Mouse (Mus musculus): ENCODE measurements around the gene Rasl11b. TPM values are rescaled to one million over a fixed set of nuclear protein-coding genes. Genes with fewer than 3 reads are reported as not detected.

The Rasl11b gene
- polyA plus RNA-seq, 2 experiments: 102 to 111 TPM

GRCm38 (mm10) chr5:74193008-74193407, 2.1 kb upstream of the Rasl11b start:
- no peak for ATAC-seq (ENCODE audit: low FRiP score, low read depth)
- no peak for DNase-seq (ENCODE audit: low spot score)
- H3K27ac ChIP-seq (replicated peaks; ENCODE audit: low read depth, low read length): no peak overlapping the region
- no peak overlapping the region for H3K9ac ChIP-seq (ENCODE audit: low read depth, low read length, severe bottlenecking)
- peaks cover 43% of the 10 kb centered on the region for H3K4me1 ChIP-seq (ENCODE audit: control insufficient read depth, insufficient read depth, low read length)
- peaks cover 13% of the 10 kb centered on the region for H3K36me3 ChIP-seq (ENCODE audit: control insufficient read depth, insufficient read depth, low read length)
- no peak overlapping the region for H3K4me3 ChIP-seq (replicated peaks; ENCODE audit: low read length)
- no peaks in the 10 kb centered on the region for H3K27me3 ChIP-seq (ENCODE audit: control insufficient read depth, insufficient read depth, low read length)
- H3K9me3 ChIP-seq (ENCODE audit: control insufficient read depth, low read length): no peaks in the 10 kb centered on the region
- 34% methylated on average over 2 of the region's 2 CpGs for WGBS
- TF ChIP-seq POLR2A (IDR thresholded peaks at IDR 0.05; ENCODE audit: borderline replicate concordance, extremely low read depth, insufficient read depth, insufficient read length): no peak
- no peak overlapping the region for H3K4me2 ChIP-seq (replicated peaks; ENCODE audit: low read depth, low read length, severe bottlenecking)

GRCm38 (mm10) chr5:74193626-74194025, 1.5 kb upstream of the Rasl11b start:
- Histone ChIP-seq H3K9ac (ENCODE audit: low read depth, low read length, severe bottlenecking) (no peak overlapping the region), H3K36me3 (ENCODE audit: control insufficient read depth, insufficient read depth, low read length) (peaks cover 19% of the 10 kb centered on the region), H3K9me3 (ENCODE audit: control insufficient read depth, low read length) (no peaks in the 10 kb centered on the region), H3K4me3 (replicated peaks; ENCODE audit: low read length) (no peak overlapping the region), H3K4me2 (replicated peaks; ENCODE audit: low read depth, low read length, severe bottlenecking) (peak overlapping the region; percentile 94; the same call in 1 of the 2 replicates), H3K27ac (replicated peaks; ENCODE audit: low read depth, low read length) (no peak overlapping the region), H3K4me1 (ENCODE audit: control insufficient read depth, insufficient read depth, low read length) (peaks cover 49% of the 10 kb centered on the region), H3K27me3 (ENCODE audit: control insufficient read depth, insufficient read depth, low read length) (no peaks in the 10 kb centered on the region)
- ATAC-seq (ENCODE audit: low FRiP score, low read depth) (no peak), DNase-seq (ENCODE audit: low spot score) (no peak)
- no peak for TF ChIP-seq POLR2A (IDR thresholded peaks at IDR 0.05; ENCODE audit: borderline replicate concordance, extremely low read depth, insufficient read depth, insufficient read length)
- WGBS: 6% methylated on average over 7 of the region's 7 CpGs

- ATAC-seq (ENCODE audit: low FRiP score, low read depth) (no peak), DNase-seq (ENCODE audit: low spot score) (no peak)
- Histone ChIP-seq H3K27me3 (ENCODE audit: control insufficient read depth, insufficient read depth, low read length) (no peaks in the 10 kb centered on the region), H3K4me1 (ENCODE audit: control insufficient read depth, insufficient read depth, low read length) (peaks cover 53% of the 10 kb centered on the region), H3K9me3 (ENCODE audit: control insufficient read depth, low read length) (no peaks in the 10 kb centered on the region), H3K4me2 (replicated peaks; ENCODE audit: low read depth, low read length, severe bottlenecking) (peak overlapping the region; percentile 94), H3K27ac (replicated peaks; ENCODE audit: low read depth, low read length) (peak overlapping the region; percentile 15), H3K36me3 (ENCODE audit: control insufficient read depth, insufficient read depth, low read length) (peaks cover 25% of the 10 kb centered on the region), H3K4me3 (replicated peaks; ENCODE audit: low read length) (peak overlapping the region; percentile 99), H3K9ac (ENCODE audit: low read depth, low read length, severe bottlenecking) (peak overlapping the region; percentile 97)
- TF ChIP-seq POLR2A (IDR thresholded peaks at IDR 0.05; ENCODE audit: borderline replicate concordance, extremely low read depth, insufficient read depth, insufficient read length): no peak
- 13% methylated on average over 16 of the region's 16 CpGs for WGBS
Observed at GRCm38 (mm10) chr5:74194027-74194840, 852 bp upstream of the Rasl11b start.

- no peak for TF ChIP-seq POLR2A (IDR thresholded peaks at IDR 0.05; ENCODE audit: borderline replicate concordance, extremely low read depth, insufficient read depth, insufficient read length)
- H3K27me3 ChIP-seq (ENCODE audit: control insufficient read depth, insufficient read depth, low read length): no peaks in the 10 kb centered on the region
- no peaks in the 10 kb centered on the region for H3K9me3 ChIP-seq (ENCODE audit: control insufficient read depth, low read length)
- peaks cover 36% of the 10 kb centered on the region for H3K36me3 ChIP-seq (ENCODE audit: control insufficient read depth, insufficient read depth, low read length)
- H3K9ac ChIP-seq (ENCODE audit: low read depth, low read length, severe bottlenecking): peak overlapping the region; percentile 97
- peak overlapping the region; percentile 88 for H3K27ac ChIP-seq (replicated peaks; ENCODE audit: low read depth, low read length)
- WGBS: 4% methylated on average over 27 of the region's 27 CpGs
- peak overlapping the region; percentile 94 for H3K4me2 ChIP-seq (replicated peaks; ENCODE audit: low read depth, low read length, severe bottlenecking)
- peak overlapping the region; percentile 99 for H3K4me3 ChIP-seq (replicated peaks; ENCODE audit: low read length)
- DNase-seq (ENCODE audit: low spot score) (no peak), ATAC-seq (ENCODE audit: low FRiP score, low read depth) (no peak)
- peaks cover 56% of the 10 kb centered on the region for H3K4me1 ChIP-seq (ENCODE audit: control insufficient read depth, insufficient read depth, low read length)
Observed at GRCm38 (mm10) chr5:74195614-74196306, 674 bp downstream of the Rasl11b start.

DNA sequence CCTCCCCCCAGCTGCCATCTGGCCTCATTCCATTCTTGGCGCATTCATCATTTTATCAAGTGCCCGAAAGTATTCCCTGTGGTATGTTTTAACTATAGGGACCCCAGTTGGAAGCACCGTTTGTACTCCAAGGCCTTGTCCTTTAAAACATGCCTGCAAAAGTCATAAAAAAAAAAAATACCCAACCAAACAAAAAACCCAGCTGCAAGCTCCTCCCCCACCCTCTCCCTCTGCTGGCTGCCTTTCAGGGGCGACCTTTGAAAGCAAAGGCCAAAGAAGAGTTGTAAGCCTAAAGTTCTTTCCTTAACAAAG, 1.2 kb downstream of the Rasl11b start:
- Histone ChIP-seq H3K9ac (ENCODE audit: low read depth, low read length, severe bottlenecking) (peak overlapping the region; percentile 97), H3K4me3 (replicated peaks; ENCODE audit: low read length) (peak overlapping the region; percentile 99), H3K4me2 (replicated peaks; ENCODE audit: low read depth, low read length, severe bottlenecking) (peak overlapping the region; percentile 94), H3K36me3 (ENCODE audit: control insufficient read depth, insufficient read depth, low read length) (peaks cover 36% of the 10 kb centered on the region), H3K4me1 (ENCODE audit: control insufficient read depth, insufficient read depth, low read length) (peaks cover 56% of the 10 kb centered on the region), H3K27ac (replicated peaks; ENCODE audit: low read depth, low read length) (peak overlapping the region; percentile 88), H3K9me3 (ENCODE audit: control insufficient read depth, low read length) (no peaks in the 10 kb centered on the region), H3K27me3 (ENCODE audit: control insufficient read depth, insufficient read depth, low read length) (no peaks in the 10 kb centered on the region)
- no peak for TF ChIP-seq POLR2A (IDR thresholded peaks at IDR 0.05; ENCODE audit: borderline replicate concordance, extremely low read depth, insufficient read depth, insufficient read length)
- 5% methylated on average over 4 of the region's 4 CpGs for WGBS
- no peak for ATAC-seq (ENCODE audit: low FRiP score, low read depth)
- DNase-seq (ENCODE audit: low spot score): no peak
